Mouse (Mus musculus): Measurements from ENCODE around the gene 4930595D18Rik.
A peak's percentile ranks its signal among the peaks of the same experiment; 100 is the strongest.

DNA sequence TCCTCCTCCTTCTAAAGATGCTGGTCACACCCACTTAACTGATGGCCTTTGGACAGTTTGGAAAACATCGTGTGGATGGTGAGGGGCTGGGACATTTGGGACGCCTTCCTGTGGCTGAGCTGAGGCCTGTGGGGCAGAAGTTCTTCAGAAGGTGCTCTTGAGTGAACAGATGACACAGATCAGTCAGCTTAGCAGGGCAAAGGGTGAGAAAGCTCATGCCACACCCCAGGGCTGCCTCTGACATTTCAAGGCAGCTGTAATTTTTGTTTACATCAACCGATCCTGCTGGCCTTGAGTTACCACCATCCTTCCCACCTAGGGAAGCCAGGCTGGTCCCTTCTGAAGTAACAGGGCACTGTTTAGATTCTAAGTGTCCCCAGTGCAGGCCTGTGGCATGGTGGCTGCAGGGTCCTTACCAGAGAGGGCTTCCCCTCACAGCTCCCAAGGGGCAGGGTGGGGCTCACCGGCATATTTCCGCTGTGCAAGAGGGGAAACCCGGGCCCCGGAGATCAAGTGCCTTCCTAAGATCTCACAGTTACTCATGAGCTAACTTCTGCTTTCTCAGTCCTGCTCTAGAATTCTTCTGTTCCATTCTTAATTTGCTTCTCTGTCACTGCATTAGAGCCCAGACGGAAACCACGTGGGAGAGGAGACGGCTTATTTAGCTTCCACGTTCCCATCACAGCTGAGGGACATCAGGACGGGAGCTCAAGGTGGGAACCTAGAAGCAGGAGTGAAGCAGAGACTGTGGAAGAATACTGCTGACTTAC lies 24.4 kb downstream of the 4930595D18Rik start:
- TF ChIP-seq POLR2A (IDR thresholded peaks at IDR 0.05; ENCODE audit: insufficient read length, low read depth) = no peak
- peak; percentile 27 for TF ChIP-seq USF1 (IDR thresholded peaks at IDR 0.05; ENCODE audit: low read depth)

All from myocyte (in vitro differentiated cells).